Mouse (Mus musculus): ENCODE data around the gene D930048N14Rik. TPM values are rescaled to one million over a fixed set of nuclear protein-coding genes. Genes with fewer than 3 reads are reported as not detected.
"Not testable (repeated sequence)": the region's sequence is repeated elsewhere in the genome, so short reads cannot be mapped to it uniquely, and the experiment has no call there.

The D930048N14Rik gene
- total and polyA plus RNA-seq, 2 experiments from 2014 or later, result 0.08 to 0.78 TPM

DNA sequence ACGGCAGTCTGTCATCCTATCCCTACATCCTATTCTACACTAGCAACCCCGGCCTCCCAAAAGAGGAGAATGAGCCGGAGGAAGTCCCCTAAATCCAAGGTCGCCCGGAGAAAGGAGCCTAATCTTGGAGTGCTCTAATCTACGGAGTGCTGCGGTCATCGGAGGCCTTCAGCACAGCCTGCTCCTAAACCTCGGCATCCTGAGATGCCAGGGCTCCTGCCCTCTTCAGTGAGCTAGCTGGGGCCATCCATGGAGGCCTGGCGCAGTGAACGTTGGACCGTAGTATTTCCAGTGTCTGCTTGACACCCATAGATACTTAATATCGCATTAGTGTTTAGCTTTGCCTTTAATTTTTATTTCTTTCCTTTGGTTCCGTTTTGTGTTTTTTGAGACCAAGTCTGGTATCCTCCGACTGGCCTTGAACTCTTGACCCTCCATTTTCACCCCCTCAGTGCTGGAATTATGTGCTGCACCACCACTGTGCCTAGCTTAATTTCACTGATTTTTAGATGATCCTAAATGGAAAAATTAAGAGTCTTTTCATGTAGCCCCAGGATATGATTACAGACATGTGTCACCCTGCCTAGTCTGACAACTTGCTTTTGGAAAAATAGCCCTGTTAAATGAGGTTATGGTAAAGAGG is 43.5 kb upstream of the D930048N14Rik start:
- WGBS, result 7% methylated on average over 15 of the region's 15 CpGs
- peak; percentile 15 for ATAC-seq (ENCODE audit: insufficient read depth, low read depth)
- H3K27me3 ChIP-seq (ENCODE audit: control insufficient read depth, insufficient read depth, low read length), result no peaks in the 10 kb centered on the region
- peaks cover 28% of the 10 kb centered on the region for H3K36me3 ChIP-seq (replicated peaks; ENCODE audit: control insufficient read depth, insufficient read depth, low read length)
- TF ChIP-seq EP300 (IDR thresholded peaks at IDR 0.05; ENCODE audit: low read depth) (no peak), CTCF (IDR thresholded peaks at IDR 0.05; ENCODE audit: low read depth) (no peak)
- H3K4me1 ChIP-seq (ENCODE audit: control insufficient read depth, insufficient read depth), result peaks cover 12% of the 10 kb centered on the region; the same call in 1 of the 2 replicates
- H3K9ac ChIP-seq (replicated peaks; ENCODE audit: low read depth, low read length), result peak overlapping the region; percentile 98
- DNase-seq (ENCODE audit: low spot score), result no peak
- peak overlapping the region; percentile 80 for H3K4me2 ChIP-seq (ENCODE audit: low read depth, low read length)
- H3K27ac ChIP-seq (ENCODE audit: low read depth), result peak overlapping the region; percentile 99
- no peaks in the 10 kb centered on the region for H3K9me3 ChIP-seq (replicated peaks; ENCODE audit: control insufficient read depth, low read length)
- H3K4me3 ChIP-seq (ENCODE audit: low read depth, low read length), result peak overlapping the region; percentile 97

DNA sequence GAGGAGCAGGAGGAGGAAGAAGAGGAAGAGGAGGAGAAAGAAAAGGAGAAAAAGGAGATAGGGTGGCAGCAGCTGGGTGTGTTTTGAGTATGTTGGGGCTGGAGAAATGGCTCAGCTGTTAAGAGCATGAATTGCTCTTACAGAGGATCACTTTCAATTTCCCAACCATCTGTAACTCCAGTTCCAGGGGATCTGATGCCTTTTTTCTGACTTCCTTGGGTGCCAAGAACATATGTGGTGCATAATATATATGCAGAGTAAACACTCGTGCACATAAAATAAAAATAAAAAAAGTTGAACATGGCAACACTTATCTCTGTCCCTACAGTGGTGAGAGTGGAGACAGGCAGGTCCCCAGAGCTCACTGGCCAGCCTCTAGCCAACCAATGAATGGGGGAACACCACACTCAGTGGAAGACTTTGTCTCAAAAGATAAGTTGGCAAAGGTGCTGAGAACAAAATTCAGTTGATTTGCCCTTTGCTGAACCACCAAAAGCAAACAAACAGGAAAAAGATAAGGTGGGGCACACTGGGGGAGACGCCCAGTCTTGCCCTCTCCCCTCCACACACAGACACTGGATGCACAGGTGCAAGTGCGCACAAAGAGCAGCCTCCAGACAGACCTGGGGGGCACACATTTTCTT is 41.4 kb upstream of the D930048N14Rik start:
- 67% methylated on average over 3 of the region's 3 CpGs for WGBS
- Histone ChIP-seq H3K4me2 (ENCODE audit: low read depth, low read length) (no peak overlapping the region), H3K27ac (ENCODE audit: low read depth) (no peak overlapping the region), H3K4me1 (ENCODE audit: control insufficient read depth, insufficient read depth) (peaks cover 11% of the 10 kb centered on the region; the same call in 1 of the 2 replicates), H3K36me3 (replicated peaks; ENCODE audit: control insufficient read depth, insufficient read depth, low read length) (peaks cover 6% of the 10 kb centered on the region), H3K9me3 (replicated peaks; ENCODE audit: control insufficient read depth, low read length) (no peaks in the 10 kb centered on the region), H3K9ac (replicated peaks; ENCODE audit: low read depth, low read length) (no peak overlapping the region), H3K4me3 (ENCODE audit: low read depth, low read length) (no peak overlapping the region), H3K27me3 (ENCODE audit: control insufficient read depth, insufficient read depth, low read length) (no peaks in the 10 kb centered on the region)
- TF ChIP-seq CTCF (IDR thresholded peaks at IDR 0.05; ENCODE audit: low read depth) (no peak), EP300 (IDR thresholded peaks at IDR 0.05; ENCODE audit: low read depth) (no peak)
- ATAC-seq (ENCODE audit: insufficient read depth, low read depth), result no peak
- no peak for DNase-seq (ENCODE audit: low spot score)

DNA sequence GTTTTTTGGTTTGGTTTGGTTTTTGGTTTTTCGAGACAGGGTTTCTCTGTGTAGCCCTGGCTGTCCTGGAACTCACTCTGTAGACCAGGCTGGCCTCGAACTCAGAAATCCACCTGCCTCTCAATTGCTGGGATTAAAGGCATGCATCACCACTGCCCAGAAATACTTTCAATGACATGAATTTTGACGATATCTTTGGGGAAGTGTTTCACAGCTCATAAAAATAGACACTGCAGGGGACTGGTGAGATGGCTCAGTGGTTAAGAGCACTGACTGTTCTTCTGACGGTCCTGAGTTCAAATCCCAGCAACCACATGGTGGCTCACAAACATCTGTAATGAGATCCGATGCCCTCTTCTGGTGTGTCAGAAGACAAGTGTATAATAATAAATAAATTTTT is 40.8 kb upstream of the D930048N14Rik start:
- ATAC-seq (ENCODE audit: insufficient read depth, low read depth); H3K27ac ChIP-seq (ENCODE audit: low read depth); H3K27me3 ChIP-seq (ENCODE audit: control insufficient read depth, insufficient read depth, low read length); H3K4me3 ChIP-seq (ENCODE audit: low read depth, low read length); H3K36me3 ChIP-seq (replicated peaks; ENCODE audit: control insufficient read depth, insufficient read depth, low read length); H3K9ac ChIP-seq (replicated peaks; ENCODE audit: low read depth, low read length); DNase-seq (ENCODE audit: low spot score); H3K9me3 ChIP-seq (replicated peaks; ENCODE audit: control insufficient read depth, low read length); H3K4me1 ChIP-seq (ENCODE audit: control insufficient read depth, insufficient read depth); H3K4me2 ChIP-seq (ENCODE audit: low read depth, low read length): not testable (repeated sequence)
- 76% methylated on average over 5 of the region's 5 CpGs for WGBS

DNA sequence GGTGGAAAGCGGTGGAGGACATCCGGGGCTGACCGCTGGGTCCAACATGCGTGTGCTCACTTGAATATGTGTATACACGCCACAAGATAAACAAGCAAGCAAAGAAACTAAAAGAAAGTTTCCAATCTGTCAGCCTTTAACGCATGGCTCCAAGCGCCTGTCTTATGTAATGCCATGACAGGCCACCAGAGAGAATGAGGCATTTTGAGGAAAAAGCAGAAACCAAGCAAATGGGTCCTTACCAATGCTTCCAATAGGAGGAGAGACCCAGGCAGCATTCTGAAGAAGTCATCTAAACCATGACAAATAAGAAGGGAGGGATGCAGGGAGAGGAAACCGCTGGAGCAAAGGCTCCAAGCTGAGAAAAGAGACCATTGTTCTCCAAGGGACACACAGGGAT is 36.5 kb upstream of the D930048N14Rik start:
- H3K4me1 ChIP-seq (ENCODE audit: control insufficient read depth, insufficient read depth), result peaks cover 11% of the 10 kb centered on the region; the same call in 1 of the 2 replicates
- H3K36me3 ChIP-seq (replicated peaks; ENCODE audit: control insufficient read depth, insufficient read depth, low read length), result no peaks in the 10 kb centered on the region
- ATAC-seq (ENCODE audit: insufficient read depth, low read depth), result no peak
- H3K9me3 ChIP-seq (replicated peaks; ENCODE audit: control insufficient read depth, low read length), result no peaks in the 10 kb centered on the region
- no peaks in the 10 kb centered on the region for H3K27me3 ChIP-seq (ENCODE audit: control insufficient read depth, insufficient read depth, low read length)
- H3K9ac ChIP-seq (replicated peaks; ENCODE audit: low read depth, low read length), result no peak overlapping the region
- no peak for TF ChIP-seq EP300 (IDR thresholded peaks at IDR 0.05; ENCODE audit: low read depth)
- TF ChIP-seq CTCF (IDR thresholded peaks at IDR 0.05; ENCODE audit: low read depth), result no peak
- no peak overlapping the region for H3K27ac ChIP-seq (ENCODE audit: low read depth)
- no peak for DNase-seq (ENCODE audit: low spot score)
- no peak overlapping the region for H3K4me3 ChIP-seq (ENCODE audit: low read depth, low read length)
- 73% methylated on average over 8 of the region's 8 CpGs for WGBS
- H3K4me2 ChIP-seq (ENCODE audit: low read depth, low read length), result no peak overlapping the region

DNA sequence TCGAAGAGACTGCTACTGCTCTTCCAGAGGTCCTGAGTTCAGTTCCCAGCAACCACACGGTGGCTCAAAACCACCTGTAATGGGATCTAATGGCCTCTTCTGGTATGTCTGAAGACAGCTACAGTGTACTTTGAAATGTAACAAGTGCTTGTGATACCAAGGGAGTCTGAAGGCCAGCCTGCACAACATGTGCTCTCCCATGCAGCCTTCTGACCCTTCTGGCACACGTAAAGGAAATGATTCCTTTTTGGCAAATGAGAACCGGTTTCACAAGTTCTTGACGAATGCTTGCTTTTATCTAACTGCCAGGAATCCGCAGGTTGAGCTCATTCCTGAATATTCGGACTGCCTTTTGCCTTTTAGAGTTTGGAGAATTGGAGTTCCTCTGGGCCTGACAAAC is 35.6 kb upstream of the D930048N14Rik start:
- Histone ChIP-seq H3K9me3 (replicated peaks; ENCODE audit: control insufficient read depth, low read length) (no peaks in the 10 kb centered on the region), H3K4me1 (ENCODE audit: control insufficient read depth, insufficient read depth) (peaks cover 14% of the 10 kb centered on the region), H3K4me2 (ENCODE audit: low read depth, low read length) (peak overlapping the region; percentile 59), H3K9ac (replicated peaks; ENCODE audit: low read depth, low read length) (peak overlapping the region; percentile 47), H3K36me3 (replicated peaks; ENCODE audit: control insufficient read depth, insufficient read depth, low read length) (no peaks in the 10 kb centered on the region), H3K4me3 (ENCODE audit: low read depth, low read length) (peak overlapping the region; percentile 33), H3K27me3 (ENCODE audit: control insufficient read depth, insufficient read depth, low read length) (no peaks in the 10 kb centered on the region), H3K27ac (ENCODE audit: low read depth) (peak overlapping the region; percentile 88)
- TF ChIP-seq EP300 (IDR thresholded peaks at IDR 0.05; ENCODE audit: low read depth), result no peak
- no peak for TF ChIP-seq CTCF (IDR thresholded peaks at IDR 0.05; ENCODE audit: low read depth)
- peak; percentile 73 for DNase-seq (ENCODE audit: low spot score)
- no peak for ATAC-seq (ENCODE audit: insufficient read depth, low read depth)
- WGBS, result 30% methylated on average over 7 of the region's 7 CpGs

Measured in heart, postnatal 0 days (tissue).